Mouse (Mus musculus) ES-E14 (cell line): ENCODE measurements around the gene Nf1. TPM values are rescaled to one million over a fixed set of nuclear protein-coding genes. Genes with fewer than 3 reads are reported as not detected.

ENCODE experiments used
- DNase-seq: peaks from one replicate; pipeline ENCODE4 v3.0.0-alpha.2; 2013; ENCODE audit warnings: low read depth, low spot score
- H3K27ac ChIP-seq: 2 replicates; pipeline ENCODE4 v1.5.1; 2012; ENCODE audit warnings: low read depth, mild to moderate bottlenecking, low read length, moderate library complexity, mixed read lengths; ENCODE audit not compliant: poor library complexity, insufficient read depth, severe bottlenecking
- H3K36me3 ChIP-seq: 2 replicates; pipeline ENCODE4 v1.6.1; 2012; ENCODE audit warnings: mild to moderate bottlenecking, low read length, moderate library complexity, mixed read lengths; ENCODE audit not compliant: control insufficient read depth, poor library complexity, insufficient read depth, severe bottlenecking
- H3K4me1 ChIP-seq, 2 experiments: fragments of 150-350 bp in 1 of 2; sonication (generic) in 1 of 2; 2 replicates each; pipeline ENCODE4 v1.6.1; 2012; ENCODE audit warnings: low read length in 2 of 2, mild to moderate bottlenecking in 1 of 2, mixed read lengths in 1 of 2; ENCODE audit not compliant: control insufficient read depth in 2 of 2, insufficient read depth in 2 of 2, poor library complexity in 1 of 2
- H3K4me3 ChIP-seq, 2 experiments: fragments of 150-350 bp in 1 of 2; sonication (generic) in 1 of 2; 2 replicates each; pipeline ENCODE4 v1.5.1; 2012; ENCODE audit warnings: low read length in 2 of 2, low read depth in 1 of 2, mild to moderate bottlenecking in 1 of 2, mixed read lengths in 1 of 2; ENCODE audit not compliant: insufficient read depth in 1 of 2, poor library complexity in 1 of 2, severe bottlenecking in 1 of 2
- H3K9ac ChIP-seq: 2 replicates; pipeline ENCODE4 v1.6.1; 2012; ENCODE audit warnings: low read depth, mild to moderate bottlenecking, low read length, mixed read lengths; ENCODE audit not compliant: poor library complexity, insufficient read depth, severe bottlenecking
- H3K9me3 ChIP-seq: fragments of 150-350 bp; sonication (generic); 2 replicates; pipeline ENCODE4 v1.6.1; 2012; ENCODE audit warnings: low read depth, mild to moderate bottlenecking, low read length; ENCODE audit not compliant: control insufficient read depth, insufficient read depth
- CHD2 ChIP-seq: IDR thresholded peaks from 2 replicates; pipeline ENCODE4 v1.6.1; 2014; ENCODE audit warnings: mild to moderate bottlenecking, low read depth, low read length, inconsistent platforms
- HCFC1 ChIP-seq: IDR thresholded peaks from 2 replicates; pipeline ENCODE4 v1.6.1; 2012; ENCODE audit warnings: low read length, inconsistent platforms, borderline replicate concordance; ENCODE audit not compliant: insufficient read depth
- MAFK ChIP-seq: IDR thresholded peaks from 2 replicates; pipeline ENCODE4 v1.6.1; 2014; ENCODE audit warnings: mild to moderate bottlenecking, low read depth, low read length, inconsistent platforms; ENCODE audit not compliant: insufficient read depth
- ZC3H11A ChIP-seq: IDR thresholded peaks from 2 replicates; pipeline ENCODE4 v1.6.1; 2012; ENCODE audit warnings: low read depth, mild to moderate bottlenecking, inconsistent platforms, low read length, borderline replicate concordance
- ZNF384 ChIP-seq: IDR thresholded peaks from 2 replicates; pipeline ENCODE4 v1.6.1; 2012; ENCODE audit warnings: low read depth, low read length, inconsistent platforms
- in situ Hi-C, 2 experiments: fragments of 600-800 bp; cut with MboI; formaldehyde crosslinking; loops; one replicate each; pipeline ENCODE4 v1.15.1; 2025; ENCODE audit warnings: low sequenced_read_pairs in 2 of 2, inconsistent platforms in 1 of 2; ENCODE audit not compliant: unreplicated experiment in 2 of 2
- total RNA-seq: library from RNA; depleted of rRNA; stranded (reverse); fragments of 300-350 nt; gene quantifications from 2 replicates; pipeline ENCODE4 v1.2.3, GENCODE M21; 2012

The Nf1 gene
- total RNA-seq, 1 experiment: 15.3 TPM

GRCm38 (mm10) chr11:79570319-79570718 lies 230.8 kb downstream of the Nf1 start:
- H3K36me3 ChIP-seq: peaks cover 5% of the 10 kb centered on the region; the same call in 1 of the 2 replicates
- no peak overlapping the region for H3K27ac ChIP-seq
- DNase-seq: no peak
- no peaks in the 10 kb centered on the region for H3K9me3 ChIP-seq
- no peak overlapping the region for H3K9ac ChIP-seq
- H3K4me3 ChIP-seq: no peak overlapping the region
- H3K4me1 ChIP-seq: no peaks in the 10 kb centered on the region
- in situ Hi-C loops: no loop called here
- no peak for TF ChIP-seq ZC3H11A

- Histone ChIP-seq H3K9me3 (no peaks in the 10 kb centered on the region), H3K27ac (no peak overlapping the region), H3K9ac (no peak overlapping the region), H3K36me3 (peaks cover 3% of the 10 kb centered on the region; the same call in 1 of the 2 replicates), H3K4me3 (no peak overlapping the region), H3K4me1 (no peaks in the 10 kb centered on the region)
- in situ Hi-C loops: no loop called here
- no peak for DNase-seq
- TF ChIP-seq ZNF384 (no peak), HCFC1 (no peak), CHD2 (no peak), ZC3H11A (no peak), MAFK (no peak)
Measured at GRCm38 (mm10) chr11:79573836-79574235, 234.3 kb downstream of the Nf1 start.

- no peak for TF ChIP-seq HCFC1
- no peak for TF ChIP-seq ZNF384
- no peak for TF ChIP-seq CHD2
- no peak for TF ChIP-seq ZC3H11A
- Histone ChIP-seq H3K9ac (no peak overlapping the region), H3K4me3 (no peak overlapping the region), H3K36me3 (peaks cover 5% of the 10 kb centered on the region; the same call in 1 of the 2 replicates), H3K9me3 (no peaks in the 10 kb centered on the region), H3K4me1 (no peaks in the 10 kb centered on the region), H3K27ac (no peak overlapping the region)
- in situ Hi-C loops: loop anchor here in 1 of 2 experiments (25.0 kb wide), 1 partner anchor 337 kb away; no protein-coding TSS in a partner anchor
- no peak for DNase-seq
Measured at GRCm38 (mm10) chr11:79575383-79576073, 236.0 kb downstream of the Nf1 start.

GRCm38 (mm10) chr11:79577741-79578140 lies 238.2 kb downstream of the Nf1 start:
- peaks cover 5% of the 10 kb centered on the region; the same call in 1 of the 2 replicates for H3K36me3 ChIP-seq
- no peaks in the 10 kb centered on the region for H3K9me3 ChIP-seq
- H3K27ac ChIP-seq: no peak overlapping the region
- H3K4me1 ChIP-seq: no peaks in the 10 kb centered on the region
- no peak overlapping the region for H3K9ac ChIP-seq
- no peak overlapping the region for H3K4me3 ChIP-seq
- peak; percentile 69 for DNase-seq
- in situ Hi-C loops: loop anchor here in 1 of 2 experiments (25.0 kb wide), 1 partner anchor 335 kb away; no protein-coding TSS in a partner anchor
- TF ChIP-seq ZC3H11A: peak; percentile 75; the same call in 1 of the 2 replicates
- TF ChIP-seq CHD2: no peak

GRCm38 (mm10) chr11:79580660-79581059 lies 241.2 kb downstream of the Nf1 start:
- no peak for TF ChIP-seq ZNF384
- no peak for TF ChIP-seq HCFC1
- TF ChIP-seq MAFK: no peak
- TF ChIP-seq CHD2: no peak
- TF ChIP-seq ZC3H11A: no peak
- Histone ChIP-seq H3K36me3 (peaks cover 5% of the 10 kb centered on the region; the same call in 1 of the 2 replicates), H3K9ac (no peak overlapping the region), H3K4me1 (no peaks in the 10 kb centered on the region), H3K9me3 (no peaks in the 10 kb centered on the region), H3K27ac (no peak overlapping the region), H3K4me3 (no peak overlapping the region)
- DNase-seq: no peak
- in situ Hi-C loops: loop anchor here (5.0 to 25.0 kb wide), 3 partner anchors 104 to 332 kb away; no protein-coding TSS in a partner anchor
